Mouse (Mus musculus) limb, embryonic 12.5 days (tissue): ENCODE data around the gene Lcp1. TPM values are rescaled to one million over a fixed set of nuclear protein-coding genes. Genes with fewer than 3 reads are reported as not detected.

ENCODE experiments used
- microRNA-seq: library from miRNA; unstranded; fragments of <30 nt; microRNA quantifications from one replicate; pipeline ENCODE4, GENCODE M21; 2017
- polyA plus RNA-seq: library from polyadenylated mRNA; unstranded; fragments of >200 nt; fragmentation: Nextera tagmentation; extraction: Ambion mirVana; gene quantifications from 2 replicates; pipeline ENCODE4 v1.2.1, GENCODE M21; 2016

The Lcp1 gene
- polyA plus RNA-seq, 1 experiment from 2014 or later, result 21.5 TPM

Small RNA genes lying within 50 kb of the gene (microRNA-seq; reads per million reads assigned to microRNA genes)
- not detected for gene Gm44482

Other genes starting within 250 kb of the Lcp1 start
- gene Lrch1, start 183.2 kb upstream of the Lcp1 start, polyA plus RNA-seq, result 14.8 and 16.0 TPM in 2 replicates
- 0.90 and 1.3 TPM in 2 replicates for gene Rubcnl, start 115.1 kb upstream of the Lcp1 start, polyA plus RNA-seq
- gene Lrrc63, start 220 bp upstream of the Lcp1 start, polyA plus RNA-seq, result 0.08 TPM in 2 replicates
- gene Cpb2, start 111.2 kb downstream of the Lcp1 start, polyA plus RNA-seq, result not detected in 2 replicates
- gene Zc3h13, start 153.3 kb downstream of the Lcp1 start, polyA plus RNA-seq, result 39.4 and 40.1 TPM in 2 replicates